Mouse (Mus musculus) heart, embryonic 13.5 days (tissue): ENCODE results near the gene Zic2. TPM values are rescaled to one million over a fixed set of nuclear protein-coding genes. Genes with fewer than 3 reads are reported as not detected.

Experiments used
- polyA plus RNA-seq: library from polyadenylated mRNA; unstranded; fragments of >200 nt; fragmentation: Nextera tagmentation; extraction: Ambion mirVana; gene quantifications from 2 replicates; pipeline ENCODE4 v1.2.1, GENCODE M21; 2015

The Zic2 gene
- polyA plus RNA-seq, 1 experiment from 2014 or later, result not detected

Other genes with a start within 250 kb of the Zic2 start
- gene Gm5089, start 24.3 kb upstream of the Zic2 start, polyA plus RNA-seq, result not detected in 2 replicates
- gene Zic5, start 9.8 kb upstream of the Zic2 start, polyA plus RNA-seq, result 0.06 TPM in 1 of 2 replicates, not detected in the other
- 0.09 TPM in 1 of 2 replicates, not detected in the other for gene Gm10837, start 15.2 kb downstream of the Zic2 start, polyA plus RNA-seq
- gene Pcca, start 58.9 kb downstream of the Zic2 start, polyA plus RNA-seq, result 22.6 and 22.8 TPM in 2 replicates